Mouse (Mus musculus): ENCODE measurements at regions not wholly inside any gene's neighbourhood (a gene's known extent, or its start where the extent isn't known, plus 50 kb on each side); places are given as distances from the start of the nearest gene placed in this dataset.

DNA sequence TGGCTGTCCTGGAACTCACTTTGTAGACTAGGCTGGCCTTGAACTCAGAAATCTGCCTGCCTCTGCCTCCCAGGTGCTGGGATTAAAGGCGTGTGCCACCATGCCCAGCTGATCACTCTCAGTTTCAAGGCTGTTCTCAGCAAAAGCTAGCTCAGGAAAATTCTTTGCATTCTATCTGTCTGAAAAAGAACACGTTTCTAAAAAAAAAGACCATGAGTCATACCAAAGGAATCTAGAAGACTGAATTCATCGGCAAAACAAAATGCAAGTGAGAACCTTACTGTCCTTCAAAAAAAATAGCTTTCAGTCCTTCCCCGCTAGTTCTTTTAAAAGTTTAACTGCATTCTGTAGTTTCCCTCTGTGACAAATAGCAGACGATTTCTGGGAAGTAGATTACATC, 596.3 kb upstream of the Syt1 start:
- Histone ChIP-seq H3K4me3 (ENCODE audit: low read depth, low read length) (no peak overlapping the region), H3K9ac (ENCODE audit: low read depth, poor library complexity, severe bottlenecking) (no peak overlapping the region), H3K4me1 (ENCODE audit: control insufficient read depth, insufficient read depth, low read length) (no peaks in the 10 kb centered on the region), H3K27me3 (ENCODE audit: control insufficient read depth, insufficient read depth, low read length, poor library complexity, severe bottlenecking) (no peaks in the 10 kb centered on the region), H3K27ac (ENCODE audit: insufficient read depth, low read length) (no peak overlapping the region), H3K9me3 (replicated peaks; ENCODE audit: control insufficient read depth, insufficient read depth, low read length, poor library complexity, severe bottlenecking) (no peaks in the 10 kb centered on the region), H3K36me3 (ENCODE audit: control insufficient read depth, insufficient read depth, low read length, poor library complexity, severe bottlenecking) (no peaks in the 10 kb centered on the region)
- TF ChIP-seq POLR2A (IDR thresholded peaks at IDR 0.05; ENCODE audit: insufficient read depth, low read length) = no peak
- no peak for TF ChIP-seq CTCF (IDR thresholded peaks at IDR 0.05; ENCODE audit: low read depth, low read length)
- no peak for TF ChIP-seq EP300 (IDR thresholded peaks at IDR 0.05; ENCODE audit: insufficient read depth, low read depth, low read length)

DNA sequence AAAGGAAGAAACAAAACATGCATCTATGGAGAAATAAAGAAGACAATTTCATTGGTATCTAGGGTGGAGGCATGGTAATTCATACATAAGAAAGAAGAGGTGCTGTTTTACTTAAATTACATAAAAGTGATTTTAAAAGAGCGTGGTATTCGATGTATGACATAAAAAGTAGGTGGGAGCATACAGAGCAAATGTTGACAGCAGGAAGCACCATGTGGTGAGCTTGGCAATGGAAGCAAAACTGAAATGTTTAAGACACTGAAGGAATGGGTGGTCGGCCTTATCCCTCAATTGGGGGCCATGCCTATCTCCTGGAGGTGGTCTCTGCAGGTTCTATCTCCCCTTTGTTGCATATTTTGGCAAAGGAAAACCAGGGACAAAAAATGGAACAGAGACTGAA, 592.5 kb upstream of the Syt1 start:
- no peak overlapping the region for H3K27ac ChIP-seq (ENCODE audit: insufficient read depth, low read length)
- no peaks in the 10 kb centered on the region for H3K27me3 ChIP-seq (ENCODE audit: control insufficient read depth, insufficient read depth, low read length, poor library complexity, severe bottlenecking)
- no peaks in the 10 kb centered on the region for H3K36me3 ChIP-seq (ENCODE audit: control insufficient read depth, insufficient read depth, low read length, poor library complexity, severe bottlenecking)
- no peaks in the 10 kb centered on the region for H3K9me3 ChIP-seq (replicated peaks; ENCODE audit: control insufficient read depth, insufficient read depth, low read length, poor library complexity, severe bottlenecking)
- H3K9ac ChIP-seq (ENCODE audit: low read depth, poor library complexity, severe bottlenecking) = no peak overlapping the region
- no peaks in the 10 kb centered on the region for H3K4me1 ChIP-seq (ENCODE audit: control insufficient read depth, insufficient read depth, low read length)
- H3K4me3 ChIP-seq (ENCODE audit: low read depth, low read length) = no peak overlapping the region
- TF ChIP-seq CTCF (IDR thresholded peaks at IDR 0.05; ENCODE audit: low read depth, low read length) (no peak), EP300 (IDR thresholded peaks at IDR 0.05; ENCODE audit: insufficient read depth, low read depth, low read length) (no peak), POLR2A (IDR thresholded peaks at IDR 0.05; ENCODE audit: insufficient read depth, low read length) (no peak)

GRCm38 (mm10) chr10:109598604-109599003, 587.8 kb upstream of the Syt1 start:
- Histone ChIP-seq H3K36me3 (ENCODE audit: control insufficient read depth, insufficient read depth, low read length, poor library complexity, severe bottlenecking) (no peaks in the 10 kb centered on the region), H3K27ac (ENCODE audit: insufficient read depth, low read length) (no peak overlapping the region), H3K4me1 (ENCODE audit: control insufficient read depth, insufficient read depth, low read length) (no peaks in the 10 kb centered on the region), H3K9me3 (replicated peaks; ENCODE audit: control insufficient read depth, insufficient read depth, low read length, poor library complexity, severe bottlenecking) (no peaks in the 10 kb centered on the region), H3K27me3 (ENCODE audit: control insufficient read depth, insufficient read depth, low read length, poor library complexity, severe bottlenecking) (no peaks in the 10 kb centered on the region), H3K9ac (ENCODE audit: low read depth, poor library complexity, severe bottlenecking) (no peak overlapping the region), H3K4me3 (ENCODE audit: low read depth, low read length) (no peak overlapping the region)
- TF ChIP-seq POLR2A (IDR thresholded peaks at IDR 0.05; ENCODE audit: insufficient read depth, low read length) (no peak), EP300 (IDR thresholded peaks at IDR 0.05; ENCODE audit: insufficient read depth, low read depth, low read length) (no peak), CTCF (IDR thresholded peaks at IDR 0.05; ENCODE audit: low read depth, low read length) (no peak)

DNA sequence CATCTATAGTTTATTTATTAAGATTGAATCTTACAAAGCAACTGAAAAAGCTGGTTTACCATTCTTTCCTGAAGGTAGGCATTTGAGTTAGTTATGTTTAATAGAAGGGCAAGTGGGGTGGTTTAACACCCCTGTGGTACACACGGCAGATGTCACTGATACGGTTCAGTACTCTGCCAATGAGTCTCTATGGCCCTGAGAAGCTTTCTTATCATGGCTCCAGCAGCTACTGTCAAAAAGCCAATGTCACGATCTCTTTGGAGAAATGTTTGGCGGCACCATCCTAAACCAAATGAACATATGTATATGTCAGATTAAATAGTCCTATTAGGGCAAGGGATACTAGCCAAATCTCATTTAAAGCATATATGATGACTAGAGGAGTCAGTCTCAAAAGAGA, 562.4 kb upstream of the Syt1 start:
- Histone ChIP-seq H3K9me3 (replicated peaks; ENCODE audit: control insufficient read depth, insufficient read depth, low read length, poor library complexity, severe bottlenecking) (no peaks in the 10 kb centered on the region), H3K4me3 (ENCODE audit: low read depth, low read length) (no peak overlapping the region), H3K4me1 (ENCODE audit: control insufficient read depth, insufficient read depth, low read length) (no peaks in the 10 kb centered on the region), H3K27ac (ENCODE audit: insufficient read depth, low read length) (no peak overlapping the region), H3K9ac (ENCODE audit: low read depth, poor library complexity, severe bottlenecking) (no peak overlapping the region), H3K27me3 (ENCODE audit: control insufficient read depth, insufficient read depth, low read length, poor library complexity, severe bottlenecking) (no peaks in the 10 kb centered on the region; the same call in 1 of the 2 replicates), H3K36me3 (ENCODE audit: control insufficient read depth, insufficient read depth, low read length, poor library complexity, severe bottlenecking) (no peaks in the 10 kb centered on the region)
- TF ChIP-seq POLR2A (IDR thresholded peaks at IDR 0.05; ENCODE audit: insufficient read depth, low read length) (no peak), CTCF (IDR thresholded peaks at IDR 0.05; ENCODE audit: low read depth, low read length) (no peak), EP300 (IDR thresholded peaks at IDR 0.05; ENCODE audit: insufficient read depth, low read depth, low read length) (no peak)

GRCm38 (mm10) chr10:109569798-109570197, 559.0 kb upstream of the Syt1 start:
- Histone ChIP-seq H3K9ac (ENCODE audit: low read depth, poor library complexity, severe bottlenecking) (no peak overlapping the region), H3K27me3 (ENCODE audit: control insufficient read depth, insufficient read depth, low read length, poor library complexity, severe bottlenecking) (no peaks in the 10 kb centered on the region; the same call in 1 of the 2 replicates), H3K4me3 (ENCODE audit: low read depth, low read length) (no peak overlapping the region), H3K4me1 (ENCODE audit: control insufficient read depth, insufficient read depth, low read length) (no peaks in the 10 kb centered on the region), H3K36me3 (ENCODE audit: control insufficient read depth, insufficient read depth, low read length, poor library complexity, severe bottlenecking) (no peaks in the 10 kb centered on the region), H3K9me3 (replicated peaks; ENCODE audit: control insufficient read depth, insufficient read depth, low read length, poor library complexity, severe bottlenecking) (no peaks in the 10 kb centered on the region), H3K27ac (ENCODE audit: insufficient read depth, low read length) (no peak overlapping the region)
- TF ChIP-seq CTCF (IDR thresholded peaks at IDR 0.05; ENCODE audit: low read depth, low read length) (no peak), POLR2A (IDR thresholded peaks at IDR 0.05; ENCODE audit: insufficient read depth, low read length) (no peak), EP300 (IDR thresholded peaks at IDR 0.05; ENCODE audit: insufficient read depth, low read depth, low read length) (no peak)

GRCm38 (mm10) chr10:109566675-109567074, 555.9 kb upstream of the Syt1 start:
- H3K36me3 ChIP-seq (ENCODE audit: control insufficient read depth, insufficient read depth, low read length, poor library complexity, severe bottlenecking) = no peaks in the 10 kb centered on the region
- no peak overlapping the region for H3K4me3 ChIP-seq (ENCODE audit: low read depth, low read length)
- H3K4me1 ChIP-seq (ENCODE audit: control insufficient read depth, insufficient read depth, low read length) = no peaks in the 10 kb centered on the region
- no peak for TF ChIP-seq POLR2A (IDR thresholded peaks at IDR 0.05; ENCODE audit: insufficient read depth, low read length)
- TF ChIP-seq EP300 (IDR thresholded peaks at IDR 0.05; ENCODE audit: insufficient read depth, low read depth, low read length) = no peak
- H3K27me3 ChIP-seq (ENCODE audit: control insufficient read depth, insufficient read depth, low read length, poor library complexity, severe bottlenecking) = no peaks in the 10 kb centered on the region
- H3K9ac ChIP-seq (ENCODE audit: low read depth, poor library complexity, severe bottlenecking) = no peak overlapping the region
- no peaks in the 10 kb centered on the region for H3K9me3 ChIP-seq (replicated peaks; ENCODE audit: control insufficient read depth, insufficient read depth, low read length, poor library complexity, severe bottlenecking)
- no peak overlapping the region for H3K27ac ChIP-seq (ENCODE audit: insufficient read depth, low read length)

All from ES-Bruce4 (cell line).